Mouse (Mus musculus): Measurements from ENCODE around the gene Olfr1463. TPM values are rescaled to one million over a fixed set of nuclear protein-coding genes. Genes with fewer than 3 reads are reported as not detected.

The Olfr1463 gene
- polyA plus RNA-seq (2016; fragmentation: Nextera tagmentation; extraction: Ambion mirVana) = not detected in 2 replicates

DNA sequence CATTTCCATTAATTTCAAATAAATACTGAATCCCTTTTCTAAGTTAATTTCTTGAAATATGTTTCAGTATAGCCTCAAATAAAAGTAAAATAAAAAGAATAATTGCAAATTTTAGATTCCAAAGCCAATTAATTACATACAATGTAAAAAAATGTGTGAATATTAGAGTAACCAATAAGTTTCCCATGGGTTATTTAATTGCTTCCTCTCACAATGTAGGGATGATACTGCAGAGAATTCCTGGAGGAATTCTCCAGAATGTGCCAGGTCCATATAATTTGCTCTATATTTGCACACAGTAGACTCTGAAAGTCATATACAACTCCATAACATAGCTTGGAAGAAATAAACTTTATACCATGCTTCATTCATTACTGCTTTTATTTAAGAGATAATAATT is at the start of gene Olfr1463:
Olfr1463 (plus strand) TSS at position 301 of the 400 bp plus-strand sequence.
- Histone ChIP-seq H3K27me3 (no peaks in the 10 kb centered on the region), H3K4me2 (replicated peaks) (no peak within 1 kb of the TSS), H3K4me1 (no peaks in the 10 kb centered on the region), H3K4me3 (no peak within 1 kb of the TSS), H3K9me3 (replicated peaks) (peaks cover 26% of the 10 kb centered on the region), H3K27ac (no peak within 1 kb of the TSS), H3K9ac (no peak within 1 kb of the TSS), H3K36me3 (no peaks in the 10 kb centered on the region)
- no peak for ATAC-seq (ENCODE audit: low FRiP score)

DNA sequence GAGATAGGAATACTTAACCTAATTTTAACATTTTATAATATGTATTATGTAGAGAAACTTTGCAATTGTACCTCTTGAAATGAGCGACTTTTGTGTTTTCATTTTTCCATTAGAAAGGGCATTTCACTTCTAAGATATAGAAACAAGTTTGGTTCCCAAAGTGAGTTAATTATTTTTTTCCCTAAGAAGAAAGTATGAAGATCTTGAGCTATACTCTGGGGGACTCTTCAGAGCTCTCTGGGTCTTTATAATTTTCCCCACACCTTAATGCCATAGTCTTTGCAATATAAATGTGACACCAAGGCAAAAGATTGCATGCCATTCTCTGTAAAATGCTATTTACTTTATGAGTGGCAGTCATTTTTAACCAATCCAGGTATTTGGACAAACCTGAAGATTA is 45.7 kb upstream of the Olfr1463 start, which contains the start of gene Olfr1462:
Olfr1462 (plus strand) TSS at position 301 of the 400 bp plus-strand sequence.
- ATAC-seq (ENCODE audit: low FRiP score) = no peak
- no peak within 1 kb of the TSS for H3K4me3 ChIP-seq
- WGBS = 85% methylated on average over 1 of the region's 1 CpGs
- H3K4me2 ChIP-seq (replicated peaks) = no peak within 1 kb of the TSS
- no peak within 1 kb of the TSS for H3K27ac ChIP-seq
- no peaks in the 10 kb centered on the region for H3K36me3 ChIP-seq
- H3K4me1 ChIP-seq = no peaks in the 10 kb centered on the region
- H3K9me3 ChIP-seq (replicated peaks) = peaks cover 15% of the 10 kb centered on the region; the same call in 1 of the 2 replicates
- no peaks in the 10 kb centered on the region for H3K27me3 ChIP-seq
- H3K9ac ChIP-seq = no peak within 1 kb of the TSS

DNA sequence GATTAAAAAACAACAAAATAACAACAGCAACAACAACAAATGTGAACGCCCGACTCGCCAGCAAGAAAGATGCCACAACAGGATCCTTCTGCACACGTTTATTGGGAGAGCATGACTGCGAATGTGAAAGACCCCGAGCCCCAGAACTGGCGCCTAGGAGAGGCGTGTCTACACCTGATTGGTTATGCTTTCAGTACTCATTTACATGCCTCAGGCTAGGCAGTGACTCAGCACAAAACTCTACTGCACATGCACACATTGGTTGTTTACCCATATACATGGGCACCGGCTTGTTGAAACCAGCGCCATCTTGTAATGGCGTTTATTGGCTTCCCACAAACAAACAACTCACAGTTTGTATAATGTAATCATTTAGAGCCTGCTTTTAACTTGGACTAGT is 9.5 kb upstream of the Olfr1463 start:
- H3K4me1 ChIP-seq = no peaks in the 10 kb centered on the region
- H3K27ac ChIP-seq = no peak overlapping the region
- WGBS = 89% methylated on average over 11 of the region's 11 CpGs
- no peak overlapping the region for H3K4me3 ChIP-seq
- H3K4me2 ChIP-seq (replicated peaks) = no peak overlapping the region
- no peaks in the 10 kb centered on the region for H3K36me3 ChIP-seq
- no peak for ATAC-seq (ENCODE audit: low FRiP score)
- peaks cover 15% of the 10 kb centered on the region for H3K9me3 ChIP-seq (replicated peaks)
- H3K9ac ChIP-seq = no peak overlapping the region
- no peaks in the 10 kb centered on the region for H3K27me3 ChIP-seq

Other genes with a start within 250 kb of the Olfr1463 start
- gene Olfr1451, start 236.3 kb upstream of the Olfr1463 start, polyA plus RNA-seq (2016; fragmentation: Nextera tagmentation; extraction: Ambion mirVana) = not detected in 2 replicates
- gene Olfr1453, start 203.0 kb upstream of the Olfr1463 start, polyA plus RNA-seq (2016; fragmentation: Nextera tagmentation; extraction: Ambion mirVana) = not detected in 2 replicates
- gene Olfr1454, start 170.7 kb upstream of the Olfr1463 start, polyA plus RNA-seq (2016; fragmentation: Nextera tagmentation; extraction: Ambion mirVana) = not detected in 2 replicates
- gene Olfr1457, start 133.4 kb upstream of the Olfr1463 start, polyA plus RNA-seq (2016; fragmentation: Nextera tagmentation; extraction: Ambion mirVana) = not detected in 2 replicates
- not detected in 2 replicates for gene Olfr1458, start 124.6 kb upstream of the Olfr1463 start, polyA plus RNA-seq (2016; fragmentation: Nextera tagmentation; extraction: Ambion mirVana)
- not detected in 2 replicates for gene Olfr1459, start 81.8 kb upstream of the Olfr1463 start, polyA plus RNA-seq (2016; fragmentation: Nextera tagmentation; extraction: Ambion mirVana)
- not detected in 2 replicates for gene Olfr1461, start 68.3 kb upstream of the Olfr1463 start, polyA plus RNA-seq (2016; fragmentation: Nextera tagmentation; extraction: Ambion mirVana)
- not detected in 2 replicates for gene Olfr1462, start 45.6 kb upstream of the Olfr1463 start, polyA plus RNA-seq (2016; fragmentation: Nextera tagmentation; extraction: Ambion mirVana)
- gene Olfr1465, start 84.2 kb downstream of the Olfr1463 start, polyA plus RNA-seq (2016; fragmentation: Nextera tagmentation; extraction: Ambion mirVana) = not detected in 2 replicates
- gene Olfr1466, start 107.5 kb downstream of the Olfr1463 start, polyA plus RNA-seq (2016; fragmentation: Nextera tagmentation; extraction: Ambion mirVana) = not detected in 2 replicates
- gene Olfr1467, start 130.9 kb downstream of the Olfr1463 start, polyA plus RNA-seq (2016; fragmentation: Nextera tagmentation; extraction: Ambion mirVana) = not detected in 2 replicates
- gene Olfr1469, start 176.5 kb downstream of the Olfr1463 start, polyA plus RNA-seq (2016; fragmentation: Nextera tagmentation; extraction: Ambion mirVana) = not detected in 2 replicates
- gene Olfr1471, start 212.1 kb downstream of the Olfr1463 start, polyA plus RNA-seq (2016; fragmentation: Nextera tagmentation; extraction: Ambion mirVana) = not detected in 2 replicates
- gene Olfr1472, start 224.8 kb downstream of the Olfr1463 start, polyA plus RNA-seq (2016; fragmentation: Nextera tagmentation; extraction: Ambion mirVana) = not detected in 2 replicates
- gene Olfr1474, start 238.2 kb downstream of the Olfr1463 start, polyA plus RNA-seq (2016; fragmentation: Nextera tagmentation; extraction: Ambion mirVana) = not detected in 2 replicates
- gene Olfr1475, start 248.9 kb downstream of the Olfr1463 start, polyA plus RNA-seq (2016; fragmentation: Nextera tagmentation; extraction: Ambion mirVana) = not detected in 2 replicates